Mouse (Mus musculus) limb, embryonic 10.5 days (tissue): ENCODE results near the gene Ssc4d. TPM values are rescaled to one million over a fixed set of nuclear protein-coding genes. Genes with fewer than 3 reads are reported as not detected.

ENCODE experiments used
- DNase-seq: peaks from one replicate; pipeline ENCODE4 v3.0.0-alpha.2; 2017; ENCODE audit warnings: low spot score
- H3K27ac ChIP-seq: fragments of 300-500 bp; sonication (generic); 2 replicates; pipeline ENCODE4 v1.5.1; 2016; ENCODE audit warnings: mild to moderate bottlenecking
- H3K27me3 ChIP-seq: fragments of 300-500 bp; sonication (generic); 2 replicates; pipeline ENCODE4 v1.6.1; 2016; ENCODE audit warnings: low read depth, mild to moderate bottlenecking; ENCODE audit not compliant: poor library complexity, severe bottlenecking
- H3K36me3 ChIP-seq: fragments of 300-500 bp; sonication (generic); 2 replicates; pipeline ENCODE4 v1.6.1; 2016; ENCODE audit warnings: mild to moderate bottlenecking, moderate library complexity
- H3K4me1 ChIP-seq: fragments of 300-500 bp; sonication (generic); 2 replicates; pipeline ENCODE4 v1.6.1; 2016
- H3K4me3 ChIP-seq: fragments of 300-500 bp; sonication (generic); 2 replicates; pipeline ENCODE4 v1.5.1; 2016; ENCODE audit warnings: mild to moderate bottlenecking, moderate library complexity
- H3K9me3 ChIP-seq: fragments of 300-500 bp; sonication (generic); replicated peaks from 2 replicates; pipeline ENCODE4 v1.6.1; 2016; ENCODE audit warnings: mild to moderate bottlenecking
- WGBS: fragments of 180-500 bp; shearing (Covaris S2); methylation state at CpG from one replicate; pipeline ENCODE4 v1.1.7; 2016; 5-methylcytosine and 5-hydroxymethylcytosine counted together
- polyA plus RNA-seq: library from polyadenylated mRNA; unstranded; fragments of >200 nt; fragmentation: Nextera tagmentation; extraction: Ambion mirVana; gene quantifications from 2 replicates; pipeline ENCODE4 v1.2.1, GENCODE M21; 2016

Ssc4d gene
- 3.3 and 4.1 TPM in 2 replicates for polyA plus RNA-seq

DNA sequence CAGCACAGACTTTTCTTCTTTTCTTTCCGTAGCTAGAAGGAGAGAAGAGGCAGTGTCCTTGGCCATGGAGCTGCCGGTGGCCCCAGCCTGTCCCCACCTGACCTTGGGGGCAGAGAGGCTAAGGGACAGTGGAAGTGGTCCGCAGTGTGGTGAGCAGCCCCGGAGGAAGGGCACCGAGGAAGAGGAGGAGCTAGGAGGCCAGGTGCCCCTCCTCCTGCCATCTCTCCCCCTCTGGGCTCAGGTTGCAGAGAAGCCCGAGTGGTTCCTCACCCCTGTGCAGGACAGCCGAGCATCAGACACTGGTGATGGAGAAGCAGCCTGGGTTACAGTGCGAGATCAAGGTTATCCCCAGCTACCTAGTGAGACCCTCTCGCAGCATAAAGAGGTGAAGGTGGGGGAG, at the start of gene Ssc4d:
Gene Ssc4d (minus strand): TSS at position 167 of the 400 bp plus-strand sequence.
- Histone ChIP-seq H3K36me3 (no peaks in the 10 kb centered on the region), H3K4me1 (peaks cover 6% of the 10 kb centered on the region; the same call in 1 of the 2 replicates), H3K4me3 (peak within 1 kb of the TSS; percentile 38), H3K9me3 (no peaks in the 10 kb centered on the region), H3K27ac (peak within 1 kb of the TSS; percentile 74), H3K27me3 (no peaks in the 10 kb centered on the region)
- DNase-seq, result no peak
- WGBS, result 14% methylated on average over 9 of the region's 9 CpGs

DNA sequence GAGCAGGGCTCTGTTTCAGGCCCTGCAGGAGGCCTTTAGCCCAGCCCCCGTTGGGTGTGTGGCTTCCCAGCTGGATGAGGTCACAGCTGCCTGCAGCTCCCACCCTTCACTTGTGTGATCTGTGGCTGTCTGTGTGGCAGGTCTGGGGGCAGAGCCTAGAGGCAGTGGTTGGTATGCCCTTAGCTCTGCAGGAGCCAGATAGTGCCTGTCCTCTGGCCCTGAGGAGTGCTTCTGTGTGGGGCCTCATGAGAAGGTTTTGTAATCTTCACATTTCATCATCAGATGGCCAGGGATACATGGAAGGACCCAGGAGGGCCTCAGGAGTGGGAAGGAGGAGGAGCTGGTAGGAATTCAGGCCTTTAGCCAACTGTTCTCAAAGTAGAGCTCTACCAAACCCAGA, 45.6 kb upstream of the Ssc4d start:
- H3K4me1 ChIP-seq, result no peaks in the 10 kb centered on the region
- no peak overlapping the region for H3K27ac ChIP-seq
- H3K9me3 ChIP-seq, result no peaks in the 10 kb centered on the region
- WGBS, result 44% methylated on average over 1 of the region's 1 CpGs
- DNase-seq, result no peak
- peaks cover 60% of the 10 kb centered on the region for H3K36me3 ChIP-seq
- no peak overlapping the region for H3K4me3 ChIP-seq
- no peaks in the 10 kb centered on the region for H3K27me3 ChIP-seq

DNA sequence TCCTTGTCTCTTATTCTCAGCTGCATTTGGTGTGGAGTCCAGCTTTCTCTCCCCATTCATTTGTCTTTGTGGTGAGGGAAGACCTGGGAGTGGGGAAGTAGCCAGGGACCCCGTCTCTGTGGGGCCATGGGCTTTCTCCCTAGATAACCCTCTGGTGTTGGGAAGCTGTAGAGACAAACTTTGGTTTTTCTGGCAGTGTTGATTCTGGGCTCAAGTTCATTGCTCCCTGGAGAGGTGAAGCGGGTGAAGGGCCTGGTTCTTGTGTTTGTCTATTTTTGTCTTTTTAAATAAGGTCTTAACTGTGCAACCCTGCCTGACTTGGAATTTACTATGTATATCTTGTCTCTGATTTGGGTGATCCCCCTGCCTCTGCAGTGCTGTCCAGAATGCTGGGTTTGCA, 44.4 kb upstream of the Ssc4d start:
- WGBS, result 91% methylated on average over 2 of the region's 2 CpGs
- H3K27me3 ChIP-seq, result no peaks in the 10 kb centered on the region
- no peak overlapping the region for H3K4me3 ChIP-seq
- H3K9me3 ChIP-seq, result no peaks in the 10 kb centered on the region
- no peak for DNase-seq
- no peaks in the 10 kb centered on the region for H3K4me1 ChIP-seq
- H3K36me3 ChIP-seq, result peaks cover 64% of the 10 kb centered on the region
- no peak overlapping the region for H3K27ac ChIP-seq

DNA sequence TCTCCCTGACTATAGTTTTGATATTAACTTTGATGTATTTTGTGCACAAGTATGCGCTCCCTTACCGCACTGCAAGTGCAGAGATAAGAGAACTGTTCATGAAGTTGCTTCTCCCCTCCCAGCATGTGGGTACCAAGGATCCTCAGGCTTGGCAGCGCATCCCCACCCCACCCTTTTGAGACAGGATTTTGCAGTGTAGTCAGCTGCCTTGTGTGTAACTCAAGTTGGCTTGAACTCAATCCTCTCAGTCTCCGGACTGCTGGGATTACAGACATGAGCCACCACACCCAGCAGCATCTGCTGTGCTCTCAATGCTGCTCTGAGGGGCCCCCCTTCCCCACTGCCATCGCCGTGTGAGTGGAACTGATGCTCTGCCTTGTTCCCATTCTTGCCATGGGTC, 42.9 kb upstream of the Ssc4d start:
- Histone ChIP-seq H3K27ac (no peak overlapping the region), H3K4me3 (no peak overlapping the region), H3K9me3 (no peaks in the 10 kb centered on the region), H3K27me3 (no peaks in the 10 kb centered on the region), H3K4me1 (no peaks in the 10 kb centered on the region), H3K36me3 (peaks cover 72% of the 10 kb centered on the region)
- no peak for DNase-seq
- 93% methylated on average over 6 of the region's 6 CpGs for WGBS

DNA sequence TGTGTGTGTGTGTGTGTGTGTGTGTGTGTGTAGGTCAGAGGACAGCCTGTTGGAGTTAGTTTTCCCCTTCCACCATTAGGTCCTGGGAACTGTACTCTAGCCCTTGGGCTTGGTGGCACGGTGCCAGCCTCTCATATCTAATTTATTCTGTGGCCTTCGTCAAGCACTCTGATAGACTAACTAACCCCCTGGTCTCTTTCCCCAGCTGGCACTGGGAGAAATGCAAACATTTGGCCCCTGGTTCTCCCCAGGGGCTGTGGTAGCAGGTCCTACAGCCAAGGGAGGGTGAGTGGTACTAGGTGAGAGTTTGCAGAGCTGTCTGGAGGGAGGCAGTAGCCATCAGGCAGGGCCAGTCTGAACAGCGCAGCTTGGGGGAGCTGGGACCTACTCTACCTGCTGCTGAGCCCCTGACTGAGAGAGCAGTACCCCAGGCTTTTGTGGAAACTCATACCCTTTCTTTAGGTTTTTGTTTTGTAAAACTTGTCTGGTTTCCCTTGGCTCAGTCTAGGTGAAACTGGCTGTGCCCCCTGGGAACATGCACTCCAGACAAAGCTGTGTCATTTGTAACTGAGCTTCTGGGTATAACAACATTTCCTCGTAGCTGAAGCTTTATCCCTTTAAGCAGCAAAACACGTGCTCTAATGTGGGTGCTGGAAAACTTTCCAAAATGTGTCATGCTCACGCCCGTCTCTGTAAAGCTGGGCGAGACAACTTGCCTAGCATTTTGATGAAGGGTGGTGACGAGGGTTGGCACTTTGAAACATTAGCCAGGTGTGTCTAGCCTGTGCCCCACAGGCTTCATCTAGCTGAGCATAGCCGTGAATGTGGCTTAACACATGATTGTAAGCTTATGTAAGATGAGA, 41.9 kb upstream of the Ssc4d start:
- H3K9me3 ChIP-seq, result no peaks in the 10 kb centered on the region
- no peak overlapping the region for H3K27ac ChIP-seq
- peaks cover 74% of the 10 kb centered on the region for H3K36me3 ChIP-seq
- 87% methylated on average over 10 of the region's 10 CpGs for WGBS
- DNase-seq, result no peak
- H3K4me3 ChIP-seq, result no peak overlapping the region
- no peaks in the 10 kb centered on the region for H3K27me3 ChIP-seq
- H3K4me1 ChIP-seq, result no peaks in the 10 kb centered on the region

DNA sequence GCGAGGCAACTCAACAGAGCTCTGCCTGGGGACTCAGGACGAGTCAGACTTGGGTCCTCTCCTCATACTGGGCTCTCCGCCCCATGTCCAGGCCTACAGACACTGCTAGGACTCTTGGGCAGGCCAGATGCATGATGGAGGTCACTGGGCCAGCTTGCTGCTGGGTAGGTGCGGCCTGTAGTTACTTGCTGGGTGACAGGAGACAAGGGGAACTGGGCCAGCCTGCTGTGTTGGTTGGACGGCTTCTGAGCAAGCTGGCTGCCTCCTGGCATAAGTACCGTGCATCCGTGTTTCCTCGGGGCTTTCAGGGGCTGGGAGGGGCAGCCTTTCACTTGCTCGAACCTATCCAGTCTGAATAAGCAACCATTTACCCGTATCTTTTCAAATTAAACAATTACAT, 41.3 kb upstream of the Ssc4d start:
- no peaks in the 10 kb centered on the region for H3K9me3 ChIP-seq
- DNase-seq, result no peak
- WGBS, result 88% methylated on average over 10 of the region's 10 CpGs
- H3K36me3 ChIP-seq, result peaks cover 74% of the 10 kb centered on the region
- H3K27me3 ChIP-seq, result no peaks in the 10 kb centered on the region
- H3K4me3 ChIP-seq, result no peak overlapping the region
- H3K4me1 ChIP-seq, result no peaks in the 10 kb centered on the region
- H3K27ac ChIP-seq, result no peak overlapping the region

DNA sequence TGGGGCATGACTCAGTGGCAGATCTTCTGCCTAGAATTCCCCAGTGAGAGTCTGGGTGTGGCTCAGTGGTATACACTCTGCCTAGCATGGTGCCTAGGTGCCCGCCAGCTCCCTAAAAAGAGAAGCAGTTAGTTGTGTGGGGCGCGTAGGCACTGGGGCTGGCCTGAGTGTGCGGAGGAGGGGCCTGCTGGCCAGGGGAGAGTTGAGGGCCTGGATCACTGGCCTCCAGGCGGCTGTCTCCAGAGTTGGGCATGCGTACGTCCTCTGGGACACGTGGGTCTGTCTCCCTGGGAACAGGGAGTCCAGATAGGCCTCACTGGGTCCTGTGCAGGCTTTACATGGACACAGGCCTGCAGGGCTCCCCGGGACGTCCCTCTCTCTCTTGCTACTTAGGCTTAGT, 40.5 kb upstream of the Ssc4d start:
- Histone ChIP-seq H3K27me3 (no peaks in the 10 kb centered on the region), H3K4me3 (no peak overlapping the region), H3K4me1 (no peaks in the 10 kb centered on the region), H3K9me3 (no peaks in the 10 kb centered on the region), H3K27ac (no peak overlapping the region), H3K36me3 (peaks cover 74% of the 10 kb centered on the region)
- 90% methylated on average over 10 of the region's 10 CpGs for WGBS
- no peak for DNase-seq

DNA sequence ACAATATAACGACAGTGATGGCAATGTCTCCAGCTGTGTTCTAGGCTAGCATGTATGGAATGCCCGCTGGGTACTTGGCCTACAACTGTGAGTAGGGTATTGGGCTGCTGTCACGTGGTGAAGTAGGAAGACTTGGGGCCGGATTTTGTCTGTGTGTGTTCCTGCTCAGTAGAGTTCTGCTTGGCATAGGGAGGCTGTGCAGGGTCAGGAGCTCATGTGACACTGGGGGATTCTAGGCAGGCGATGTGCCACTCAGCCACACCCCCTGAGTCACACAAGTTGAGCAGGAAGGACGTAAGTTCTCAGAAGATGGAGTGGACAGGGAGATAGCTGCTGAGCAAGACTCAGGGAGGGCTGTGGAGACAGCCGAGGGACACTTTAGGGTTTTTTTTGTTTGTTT, 33.4 kb upstream of the Ssc4d start:
- Histone ChIP-seq H3K27ac (no peak overlapping the region), H3K9me3 (no peaks in the 10 kb centered on the region), H3K4me1 (peaks cover 13% of the 10 kb centered on the region), H3K4me3 (no peak overlapping the region), H3K27me3 (no peaks in the 10 kb centered on the region), H3K36me3 (peaks cover 46% of the 10 kb centered on the region)
- no peak for DNase-seq
- WGBS, result 81% methylated on average over 7 of the region's 7 CpGs

DNA sequence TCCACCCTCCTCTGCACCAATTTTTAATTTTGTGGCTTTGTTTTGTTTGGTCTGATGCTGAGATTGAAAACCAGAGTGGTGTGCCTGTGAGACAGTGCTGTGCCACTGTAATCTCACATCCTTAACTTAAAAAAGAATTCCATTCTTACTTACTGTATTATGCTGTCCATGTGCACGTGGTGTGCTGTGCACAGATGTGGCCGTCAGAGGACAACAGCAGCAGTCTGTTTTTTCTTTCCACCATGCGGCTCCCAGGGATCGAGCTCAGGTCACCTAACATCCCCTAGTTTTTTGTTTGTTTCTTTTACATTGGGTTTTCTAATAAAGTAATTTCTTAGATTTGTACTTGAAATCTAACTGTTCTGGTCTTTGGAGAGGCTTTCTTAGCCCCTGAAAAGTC, 30.2 kb upstream of the Ssc4d start:
- H3K4me1 ChIP-seq, result peaks cover 20% of the 10 kb centered on the region
- no peaks in the 10 kb centered on the region for H3K9me3 ChIP-seq
- no peak overlapping the region for H3K27ac ChIP-seq
- no peaks in the 10 kb centered on the region for H3K27me3 ChIP-seq
- WGBS, result 86% methylated on average over 4 of the region's 4 CpGs
- H3K36me3 ChIP-seq, result peaks cover 46% of the 10 kb centered on the region
- DNase-seq, result no peak
- H3K4me3 ChIP-seq, result no peak overlapping the region

DNA sequence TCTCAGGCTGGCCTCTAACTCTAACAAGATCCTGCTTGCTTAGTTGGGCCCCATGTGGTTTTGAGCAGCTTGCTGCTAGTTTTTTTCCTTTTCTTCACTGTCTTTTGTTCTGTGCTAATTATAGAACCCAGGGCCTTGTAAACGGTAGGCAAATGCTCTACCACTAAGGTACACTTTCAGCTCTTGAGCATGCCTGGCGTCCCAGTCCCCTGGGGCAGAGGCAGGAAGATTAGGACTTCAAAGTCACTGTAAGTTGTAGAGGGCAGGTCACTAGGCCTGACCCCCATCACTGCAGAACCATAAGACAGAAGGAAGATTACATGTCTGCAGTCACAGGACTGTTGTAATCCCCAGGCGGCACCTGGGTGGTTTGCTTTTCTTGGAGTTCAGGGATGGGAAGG, 28.4 kb upstream of the Ssc4d start:
- H3K27ac ChIP-seq, result no peak overlapping the region
- H3K9me3 ChIP-seq, result no peaks in the 10 kb centered on the region
- no peak overlapping the region for H3K4me3 ChIP-seq
- H3K4me1 ChIP-seq, result peaks cover 20% of the 10 kb centered on the region
- 13% methylated on average over 3 of the region's 3 CpGs for WGBS
- no peak for DNase-seq
- no peaks in the 10 kb centered on the region for H3K27me3 ChIP-seq
- H3K36me3 ChIP-seq, result peaks cover 58% of the 10 kb centered on the region

DNA sequence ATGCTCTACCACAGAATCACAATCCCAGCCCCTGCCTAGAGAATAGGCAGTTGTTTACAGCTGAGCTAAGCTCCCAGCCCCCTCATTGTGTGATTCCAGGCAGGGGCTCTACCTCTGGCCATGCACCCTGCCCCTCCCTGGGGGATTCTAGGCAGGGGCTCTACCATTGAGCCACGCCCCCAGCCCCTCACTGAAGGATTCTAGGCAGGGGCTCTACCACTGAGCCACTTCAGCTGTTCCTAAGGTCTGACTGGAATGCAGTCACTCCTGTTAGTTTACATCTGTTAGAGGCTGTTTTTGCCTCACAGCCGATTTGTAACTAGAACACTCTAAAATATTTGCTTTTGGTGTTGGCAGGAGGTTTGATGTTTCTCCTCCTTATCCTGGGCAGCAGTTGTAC, 28.0 kb upstream of the Ssc4d start:
- WGBS, result 73% methylated on average over 2 of the region's 2 CpGs
- Histone ChIP-seq H3K27ac (no peak overlapping the region), H3K27me3 (no peaks in the 10 kb centered on the region), H3K9me3 (no peaks in the 10 kb centered on the region), H3K36me3 (peaks cover 62% of the 10 kb centered on the region), H3K4me3 (no peak overlapping the region), H3K4me1 (peaks cover 20% of the 10 kb centered on the region)
- DNase-seq, result no peak

DNA sequence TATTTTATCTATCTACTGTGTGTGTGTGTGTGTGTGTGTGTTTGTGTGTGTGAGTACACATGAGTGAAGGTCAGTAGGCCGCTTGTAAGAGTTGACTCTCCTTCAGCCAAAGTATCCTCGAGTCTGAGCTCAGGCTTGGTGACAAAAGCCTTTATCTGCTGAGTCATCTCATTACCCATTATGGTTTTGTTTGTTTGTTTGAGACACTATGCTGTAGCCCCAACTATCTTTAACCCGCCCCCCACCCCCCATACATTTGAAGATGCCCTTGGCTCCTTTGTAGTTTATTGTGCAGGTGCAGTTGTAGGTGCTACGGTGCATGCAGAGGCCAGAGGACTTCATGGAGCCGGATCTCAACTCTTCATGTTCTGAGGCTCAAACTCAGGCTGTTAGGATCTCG, 26.9 kb upstream of the Ssc4d start:
- WGBS, result 94% methylated on average over 6 of the region's 6 CpGs
- H3K36me3 ChIP-seq, result peaks cover 73% of the 10 kb centered on the region
- peaks cover 20% of the 10 kb centered on the region for H3K4me1 ChIP-seq
- no peak overlapping the region for H3K27ac ChIP-seq
- no peaks in the 10 kb centered on the region for H3K27me3 ChIP-seq
- DNase-seq, result no peak
- H3K4me3 ChIP-seq, result no peak overlapping the region
- H3K9me3 ChIP-seq, result no peaks in the 10 kb centered on the region

DNA sequence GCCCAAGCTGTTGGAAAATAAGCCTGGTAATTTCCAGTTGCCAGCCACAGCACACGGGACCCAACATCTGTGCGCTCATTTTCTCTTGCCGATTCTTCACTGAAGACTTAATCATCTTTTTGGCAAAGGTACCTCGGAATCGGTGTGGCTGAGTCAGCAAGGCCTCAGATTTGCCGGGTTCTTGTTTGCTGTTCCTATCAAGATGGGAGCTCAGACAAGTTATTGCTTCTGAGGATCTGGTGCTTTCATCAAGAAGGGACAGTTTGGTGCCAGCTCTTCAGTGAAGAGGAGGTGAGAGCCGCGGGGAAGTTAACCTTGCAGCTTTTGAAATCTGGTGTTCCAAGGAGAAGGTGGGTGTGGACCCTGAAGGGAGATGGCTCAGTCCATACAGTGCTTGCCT, 21.8 kb upstream of the Ssc4d start:
- Histone ChIP-seq H3K27me3 (no peaks in the 10 kb centered on the region), H3K4me1 (peaks cover 11% of the 10 kb centered on the region), H3K36me3 (peaks cover 49% of the 10 kb centered on the region), H3K27ac (no peak overlapping the region), H3K4me3 (0 out of 2 replicates have a peak overlapping the region, but pooled peaks have one; percentile 88), H3K9me3 (no peaks in the 10 kb centered on the region)
- no peak for DNase-seq
- WGBS, result 94% methylated on average over 8 of the region's 8 CpGs
